Mouse (Mus musculus): ENCODE measurements at regions not wholly inside any gene's neighbourhood (a gene's known extent, or its start where the extent isn't known, plus 50 kb on each side); places are given as distances from the start of the nearest gene placed in this dataset.

DNA sequence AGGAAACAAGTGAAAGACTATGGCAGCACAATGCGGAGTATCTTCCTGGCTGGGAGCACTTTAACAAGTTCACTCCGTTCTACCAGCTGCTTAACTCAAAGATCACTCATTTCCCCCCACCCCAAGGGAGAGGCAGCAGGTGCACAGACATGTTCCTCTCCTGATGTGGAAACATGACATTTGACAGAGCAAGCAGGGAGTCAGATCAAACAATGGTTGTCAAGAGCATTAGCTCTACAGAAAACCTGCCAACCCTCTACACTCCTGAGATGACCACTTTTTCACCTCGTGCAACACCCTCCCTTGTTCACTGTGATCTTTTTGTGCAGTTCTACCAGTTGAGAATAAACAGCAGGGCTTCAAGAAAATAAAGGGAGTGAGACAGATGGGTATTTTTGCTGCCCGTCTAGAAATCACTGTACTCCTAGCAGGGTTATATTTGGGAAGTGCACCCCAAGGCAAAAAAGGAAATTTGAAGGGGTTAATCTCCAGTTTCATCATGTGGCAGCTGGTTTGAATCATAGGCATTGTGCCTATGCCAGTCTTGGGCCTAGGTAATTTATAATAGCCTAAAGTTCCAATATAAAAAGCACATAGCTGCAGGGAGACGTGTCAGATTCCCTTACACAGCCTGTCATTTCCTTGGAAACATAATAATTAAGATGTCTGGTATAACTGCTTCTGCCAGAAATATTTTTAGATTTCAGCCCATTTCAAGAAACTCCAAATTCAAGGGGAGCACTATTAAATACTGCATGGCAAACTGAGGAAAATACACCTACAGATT, 210.5 kb upstream of the Epha6 start:
- DNase-seq (ENCODE audit: low spot score): peak; percentile 15

DNA sequence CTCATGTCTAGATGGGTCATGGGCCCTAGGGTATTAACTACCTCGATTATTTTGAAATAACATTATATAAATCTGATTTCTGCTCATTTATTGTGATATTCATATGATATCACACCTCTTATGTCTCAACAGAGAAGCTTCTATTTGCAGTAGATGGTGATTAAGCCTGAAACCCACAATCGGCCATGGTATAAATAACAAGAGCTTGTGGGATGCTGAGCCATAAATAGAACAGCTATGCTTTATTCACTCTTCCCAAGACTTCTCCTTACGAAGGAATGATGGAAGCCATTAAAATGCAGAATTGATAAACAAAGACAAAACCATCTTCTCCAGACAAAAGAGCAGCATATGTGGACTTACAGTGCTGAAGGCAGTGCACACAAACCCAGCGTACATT, 195.4 kb upstream of the Epha6 start:
- no peak for DNase-seq (ENCODE audit: low spot score)
